Mouse (Mus musculus) gastrocnemius, adult 2 months (tissue): ENCODE results near the gene Eno2. TPM values are rescaled to one million over a fixed set of nuclear protein-coding genes. Genes with fewer than 3 reads are reported as not detected.
A peak's percentile ranks its signal among the peaks of the same experiment; 100 is the strongest.

Source experiments
- DNase-seq: peaks from one replicate; pipeline ENCODE4 v3.0.0; 2022
- H3K27ac ChIP-seq: fragments of 200-600 bp; 2 replicates; pipeline ENCODE4 v1.8.1; 2022; ENCODE audit warnings: mild to moderate bottlenecking
- H3K4me3 ChIP-seq: fragments of 200-600 bp; 2 replicates; pipeline ENCODE4 v1.8.1; 2022; ENCODE audit warnings: mild to moderate bottlenecking, moderate library complexity
- CTCF ChIP-seq: fragments of 200-600 bp; IDR thresholded peaks from 2 replicates; pipeline ENCODE4 v1.8.1; 2022; ENCODE audit warnings: antibody characterized with exemption, mild to moderate bottlenecking, moderate library complexity
- intact Hi-C: fragments of 180-260 bp; cut with DNase I; formaldehyde crosslinking; loops from one replicate; pipeline ENCODE4 v1.15.1; 2025
- total RNA-seq, 2 experiments: library from RNA; stranded (reverse); gene quantifications; 2 replicates each; pipeline ENCODE4 v1.2.3; 2021

Gene Eno2
- total RNA-seq, 2 experiments from 2014 or later, result 1.2 to 2.0 TPM

DNA sequence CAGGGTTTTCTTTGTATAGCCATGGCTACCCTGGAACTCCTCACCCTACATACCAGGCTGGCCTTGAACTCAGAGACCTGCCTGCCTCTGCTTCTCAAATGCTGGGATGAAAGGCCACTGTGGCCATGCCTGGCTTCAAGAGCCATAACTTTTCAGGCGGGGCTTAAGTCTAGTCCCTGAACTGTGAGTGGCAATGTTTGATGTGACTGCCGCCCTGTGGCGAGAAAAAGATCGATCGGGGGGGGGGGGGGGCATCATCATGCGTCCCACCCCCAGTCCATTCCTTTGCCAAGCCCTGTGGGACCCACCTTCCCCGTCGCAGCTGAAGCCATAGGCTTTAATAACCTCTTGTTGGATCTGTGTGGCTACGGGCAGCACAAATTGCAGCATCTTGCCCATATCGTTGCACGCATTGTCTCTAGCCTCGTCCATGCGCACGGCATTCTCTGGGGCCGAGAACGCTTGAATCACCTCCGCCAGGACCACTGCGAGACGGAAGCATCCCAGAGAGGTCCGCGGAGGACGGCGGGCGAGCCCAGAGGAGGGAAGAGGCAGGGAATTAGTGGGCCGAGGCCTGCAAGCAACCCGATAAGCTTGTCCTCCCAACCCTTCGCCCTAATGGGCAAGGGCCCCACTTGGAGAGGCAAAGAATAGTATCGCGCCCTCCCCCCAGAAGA, 29.1 kb downstream of the Eno2 start:
- Histone ChIP-seq H3K27ac (peak overlapping the region; percentile 97), H3K4me3 (peak overlapping the region; percentile 77)
- peak; percentile 61 for DNase-seq
- intact Hi-C loops, result loop anchor here (1.0 to 10.0 kb wide), 3 partner anchors 78 to 326 kb away; partner anchors contain the start of genes Lpcat3 and Pex5
- peak; percentile 67 for TF ChIP-seq CTCF

GRCm38 (mm10) chr6:124739231-124739796, 30.2 kb downstream of the Eno2 start:
- H3K4me3 ChIP-seq, result no peak overlapping the region
- peak overlapping the region; percentile 97 for H3K27ac ChIP-seq

GRCm38 (mm10) chr6:124738511-124739023, 30.9 kb downstream of the Eno2 start, which contains the start of gene Ptpn6:
TSS of gene Ptpn6 (minus strand) at chr6:124738714.
- TF ChIP-seq CTCF, result no peak
- H3K4me3 ChIP-seq, result no peak within 1 kb of the TSS
- intact Hi-C loops, result loop anchor here (10.0 kb wide), 1 partner anchor 174 kb away; no protein-coding TSS in a partner anchor
- H3K27ac ChIP-seq, result peak within 1 kb of the TSS; percentile 97
- DNase-seq, result no peak

More at GRCm38 (mm10) chr6:124739231-124739796, 30.2 kb downstream of the Eno2 start:
- no peak for DNase-seq
- intact Hi-C loops, result loop anchor here (10.0 kb wide), 1 partner anchor 175 kb away; no protein-coding TSS in a partner anchor
- TF ChIP-seq CTCF, result no peak

DNA sequence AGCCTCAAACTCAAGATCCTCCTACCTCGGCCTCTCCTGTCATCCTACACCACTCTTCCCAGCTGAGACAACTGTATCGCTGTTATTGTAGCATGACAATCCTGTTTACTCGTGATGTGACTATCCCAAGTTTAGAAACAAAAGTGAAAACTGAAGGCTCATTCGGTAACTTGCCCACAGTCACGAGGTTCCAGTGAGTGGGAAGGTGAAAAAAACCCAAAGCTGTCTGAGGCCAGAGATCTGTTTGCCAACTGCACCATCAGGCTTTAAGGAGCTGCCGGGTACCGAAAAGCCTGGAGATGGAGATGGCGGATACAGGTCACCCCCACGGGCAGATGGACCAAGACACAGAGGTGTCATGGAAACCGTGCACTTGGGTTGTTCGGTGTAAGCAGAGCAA, 32.4 kb downstream of the Eno2 start:
- intact Hi-C loops, result loop anchor here (10.0 kb wide), 1 partner anchor 172 kb away; no protein-coding TSS in a partner anchor
- no peak overlapping the region for H3K27ac ChIP-seq
- no peak for DNase-seq
- no peak overlapping the region for H3K4me3 ChIP-seq
- TF ChIP-seq CTCF, result no peak

DNA sequence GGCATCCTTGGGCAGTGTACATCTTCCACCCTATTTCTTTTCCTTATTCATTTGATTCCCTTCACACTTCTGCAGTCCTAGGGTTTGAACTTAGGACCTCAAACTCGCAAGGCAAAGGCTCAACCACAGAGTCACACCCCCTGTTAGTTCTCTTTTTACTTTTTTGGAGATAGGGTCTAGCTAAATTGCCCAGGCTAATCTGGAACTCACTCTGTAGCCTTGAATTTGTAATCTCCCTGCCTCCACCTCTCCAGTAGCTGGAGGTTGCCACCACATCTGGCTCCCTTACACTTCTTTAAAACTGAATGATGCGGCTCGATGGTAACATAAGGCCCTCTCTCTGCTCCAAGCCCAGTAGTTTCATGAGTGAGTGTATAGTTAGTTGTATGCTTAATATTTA, 35.1 kb downstream of the Eno2 start:
- intact Hi-C loops, result loop anchor here (10.0 kb wide), 1 partner anchor 170 kb away; no protein-coding TSS in a partner anchor
- no peak overlapping the region for H3K27ac ChIP-seq
- no peak for TF ChIP-seq CTCF
- DNase-seq, result no peak
- no peak overlapping the region for H3K4me3 ChIP-seq

GRCm38 (mm10) chr6:124732476-124733370, 36.8 kb downstream of the Eno2 start:
- TF ChIP-seq CTCF, result no peak
- DNase-seq, result peak; percentile 60
- peak overlapping the region; percentile 16 for H3K27ac ChIP-seq
- intact Hi-C loops, result loop anchor here (10.0 kb wide), 1 partner anchor 168 kb away; no protein-coding TSS in a partner anchor
- peak overlapping the region; percentile 57 for H3K4me3 ChIP-seq

GRCm38 (mm10) chr6:124731038-124731437, 38.4 kb downstream of the Eno2 start:
- Histone ChIP-seq H3K4me3 (no peak overlapping the region), H3K27ac (no peak overlapping the region)
- TF ChIP-seq CTCF, result no peak
- DNase-seq, result no peak
- intact Hi-C loops, result loop anchor here (10.0 kb wide), 1 partner anchor 166 kb away; no protein-coding TSS in a partner anchor

DNA sequence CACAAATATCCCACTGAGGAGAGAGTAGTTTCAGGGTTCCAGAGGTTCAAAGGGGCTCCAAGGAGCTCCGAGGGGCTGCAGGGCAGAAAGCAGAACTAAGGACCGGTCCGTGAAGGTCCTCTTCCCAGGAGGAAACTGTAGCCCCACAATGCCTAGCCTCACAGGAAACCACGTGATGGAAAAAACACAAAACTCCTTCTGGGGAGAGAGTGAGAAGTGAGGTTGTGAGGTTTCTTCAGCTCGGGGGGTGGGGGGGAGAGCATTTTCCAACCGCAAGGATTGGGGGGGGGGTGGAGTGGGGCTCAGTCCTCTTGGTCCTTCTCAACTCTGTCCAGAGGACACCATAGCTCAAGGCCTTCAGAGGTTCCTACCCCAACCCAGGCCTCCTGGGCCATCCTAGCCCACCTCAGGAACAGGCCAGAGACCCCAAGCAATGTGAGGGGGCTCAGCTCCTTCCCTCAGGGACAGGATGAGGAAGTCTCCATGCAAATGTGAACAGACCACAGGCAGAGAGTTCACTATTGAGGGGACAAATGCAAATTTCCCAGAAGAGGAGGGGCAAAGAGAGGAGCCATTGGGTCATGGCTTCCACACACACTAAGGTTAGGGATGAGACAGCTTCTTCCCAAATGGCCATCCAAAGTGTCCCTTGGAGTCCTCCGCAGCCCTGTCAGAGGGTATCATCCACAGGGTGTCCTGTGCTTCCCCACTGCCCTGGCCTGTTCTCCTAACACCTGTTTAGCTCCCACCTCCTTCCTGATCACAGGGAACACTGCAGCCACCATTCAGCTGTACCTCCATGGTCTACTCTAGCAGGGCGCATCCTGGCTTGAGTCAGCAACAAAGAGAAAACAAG, 39.4 kb downstream of the Eno2 start:
- 0 out of 2 replicates have a peak overlapping the region, but pooled peaks have one; percentile 19 for H3K4me3 ChIP-seq
- DNase-seq, result no peak
- intact Hi-C loops, result loop anchor here (10.0 kb wide), 1 partner anchor 165 kb away; no protein-coding TSS in a partner anchor
- TF ChIP-seq CTCF, result no peak
- H3K27ac ChIP-seq, result no peak overlapping the region

DNA sequence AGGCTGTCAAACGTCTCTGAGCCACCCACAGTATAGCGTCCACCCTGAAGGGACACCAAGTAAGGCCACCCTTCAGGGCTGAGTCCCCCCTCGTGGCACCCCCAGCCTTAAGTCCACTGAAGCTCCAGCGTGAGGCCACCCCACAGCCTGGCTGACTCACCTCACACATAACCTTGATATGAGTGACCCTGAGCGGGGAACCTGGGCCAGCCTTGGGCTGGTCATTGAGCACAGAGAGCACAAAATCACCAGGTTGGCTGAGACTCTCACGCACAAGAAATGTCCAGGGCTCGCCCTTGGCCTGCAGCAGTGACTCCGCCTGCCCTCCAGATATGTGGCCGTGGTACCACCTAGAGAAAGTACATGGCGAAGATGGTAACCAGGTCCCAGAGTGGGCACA, 40.9 kb downstream of the Eno2 start:
- DNase-seq, result no peak
- Histone ChIP-seq H3K27ac (no peak overlapping the region), H3K4me3 (no peak overlapping the region)
- no peak for TF ChIP-seq CTCF
- intact Hi-C loops, result no loop called here

GRCm38 (mm10) chr6:124724472-124724871, 45.0 kb downstream of the Eno2 start:
- DNase-seq, result no peak
- no peak for TF ChIP-seq CTCF
- H3K27ac ChIP-seq, result no peak overlapping the region
- no peak overlapping the region for H3K4me3 ChIP-seq
- intact Hi-C loops, result no loop called here

GRCm38 (mm10) chr6:124723541-124723940, 45.9 kb downstream of the Eno2 start:
- TF ChIP-seq CTCF, result no peak
- no peak for DNase-seq
- Histone ChIP-seq H3K27ac (no peak overlapping the region), H3K4me3 (no peak overlapping the region)
- intact Hi-C loops, result no loop called here
